Mouse (Mus musculus): ENCODE data around the gene Slc25a27.

Gene Slc25a27

GRCm38 (mm10) chr17:43646925-43647324, 20.1 kb downstream of the Slc25a27 start:
- DNase-seq (ENCODE audit: low spot score) = no peak

- DNase-seq (ENCODE audit: low spot score) = no peak
Measured at GRCm38 (mm10) chr17:43645136-43645535, 21.9 kb downstream of the Slc25a27 start.

- DNase-seq (ENCODE audit: low spot score) = peak; percentile 51
Measured at GRCm38 (mm10) chr17:43644375-43644774, 22.6 kb downstream of the Slc25a27 start.

GRCm38 (mm10) chr17:43643191-43643590, 23.8 kb downstream of the Slc25a27 start:
- DNase-seq (ENCODE audit: low spot score) = no peak

- DNase-seq (ENCODE audit: low spot score) = no peak
Measured at GRCm38 (mm10) chr17:43640825-43641224, 26.2 kb downstream of the Slc25a27 start.

GRCm38 (mm10) chr17:43637146-43637545, 29.9 kb downstream of the Slc25a27 start:
- no peak for DNase-seq (ENCODE audit: low spot score)

- no peak for DNase-seq (ENCODE audit: low spot score)
Measured at GRCm38 (mm10) chr17:43630427-43630760, 36.6 kb downstream of the Slc25a27 start.

- peak; percentile 9 for DNase-seq (ENCODE audit: low spot score)
Measured at GRCm38 (mm10) chr17:43629496-43630426, 37.3 kb downstream of the Slc25a27 start, which contains the start of gene Tdrd6. TSS of gene Tdrd6 (minus strand) at chr17:43630299.

GRCm38 (mm10) chr17:43629026-43629495, 38.0 kb downstream of the Slc25a27 start:
- no peak for DNase-seq (ENCODE audit: low spot score)

GRCm38 (mm10) chr17:43628246-43628645, 38.8 kb downstream of the Slc25a27 start:
- no peak for DNase-seq (ENCODE audit: low spot score)

- no peak for DNase-seq (ENCODE audit: low spot score)
Measured at GRCm38 (mm10) chr17:43622076-43622475, 44.9 kb downstream of the Slc25a27 start.

- no peak for DNase-seq (ENCODE audit: low spot score)
Measured at GRCm38 (mm10) chr17:43619156-43619555, 47.9 kb downstream of the Slc25a27 start.

GRCm38 (mm10) chr17:43612221-43612620, 54.8 kb downstream of the Slc25a27 start:
- DNase-seq (ENCODE audit: low spot score) = no peak

GRCm38 (mm10) chr17:43611586-43611985, 55.4 kb downstream of the Slc25a27 start:
- DNase-seq (ENCODE audit: low spot score) = peak; percentile 27

GRCm38 (mm10) chr17:43606704-43607103, 60.3 kb downstream of the Slc25a27 start:
- peak; percentile 78 for DNase-seq (ENCODE audit: low spot score)

- DNase-seq (ENCODE audit: low spot score) = no peak
Measured at GRCm38 (mm10) chr17:43598706-43599105, 68.3 kb downstream of the Slc25a27 start.

GRCm38 (mm10) chr17:43597742-43598141, 69.3 kb downstream of the Slc25a27 start:
- DNase-seq (ENCODE audit: low spot score) = no peak

- DNase-seq (ENCODE audit: low spot score) = no peak
Measured at GRCm38 (mm10) chr17:43592296-43593291, 74.4 kb downstream of the Slc25a27 start.
